ENCODE assay signal across 8 mouse cellular contexts in genomic region chr11:100849456-100850037, GRCm38 (mm10). TPM values are rescaled to one million over a fixed set of nuclear protein-coding genes. Genes with fewer than 3 reads are reported as not detected.
A peak's percentile ranks its signal among the peaks of the same experiment; 100 is the strongest.
DNase-seq lines count a peak whose midpoint lies in the region; ATAC-seq and TF ChIP-seq lines count a peak whose summit lies in the region.

No protein-coding gene starts in this region.

- H3K9ac ChIP-seq in intestine, embryonic 16.5 days (ENCODE audit: low read depth, low read length): peak overlapping the region; percentile 91
- H3K9ac ChIP-seq in neural tube, embryonic 12.5 days: peak overlapping the region; percentile 93

- no peak for DNase-seq in left cerebral cortex, adult 2 months (ENCODE audit: extremely low spot score in 1 of 2, low spot score in 2 of 2)
- DNase-seq in left cerebral cortex, adult 18-20 months (ENCODE audit: low spot score in 2 of 2): no peak
- no peak for DNase-seq in embryonic facial prominence, embryonic 10.5 days (ENCODE audit: low spot score)
- no peak for DNase-seq in left cerebral cortex, postnatal 10 days (ENCODE audit: extremely low spot score in 1 of 2, low spot score in 2 of 2)
- no peak for DNase-seq in right cerebral cortex, adult 18-20 months
- DNase-seq in frontal cortex, postnatal 14 days (ENCODE audit: low spot score in 2 of 2): no peak

- TF ChIP-seq CTCF in left cerebral cortex, adult 2 months (IDR thresholded peaks at IDR 0.05): no peak

- H3K4me1 ChIP-seq in embryonic facial prominence, embryonic 10.5 days: peaks cover 22% of the 10 kb centered on the region
- H3K4me1 ChIP-seq in intestine, embryonic 16.5 days (ENCODE audit: control insufficient read depth, insufficient read depth, low read length): peaks cover 19% of the 10 kb centered on the region
- H3K4me1 ChIP-seq in neural tube, embryonic 12.5 days: peaks cover 16% of the 10 kb centered on the region

- H3K36me3 ChIP-seq in embryonic facial prominence, embryonic 10.5 days (replicated peaks): no peaks in the 10 kb centered on the region
- H3K36me3 ChIP-seq in intestine, embryonic 16.5 days (ENCODE audit: control insufficient read depth, insufficient read depth, low read length): no peaks in the 10 kb centered on the region
- H3K36me3 ChIP-seq in neural tube, embryonic 12.5 days: no peaks in the 10 kb centered on the region

- peaks cover 51% of the 10 kb centered on the region for H3K27me3 ChIP-seq in embryonic facial prominence, embryonic 10.5 days (replicated peaks; ENCODE audit: low read depth, poor library complexity, severe bottlenecking)
- H3K27me3 ChIP-seq in intestine, embryonic 16.5 days (replicated peaks; ENCODE audit: control insufficient read depth, insufficient read depth, low read length): no peaks in the 10 kb centered on the region
- no peaks in the 10 kb centered on the region for H3K27me3 ChIP-seq in neural tube, embryonic 12.5 days (replicated peaks)

- intact Hi-C loops in left cerebral cortex, adult 2 months (cut with DNase I): no loop called here
- intact Hi-C loops in left cerebral cortex, postnatal 10 days (cut with DNase I): loop anchor here (5.0 kb wide), 1 partner anchor 72 kb away; no protein-coding TSS in a partner anchor

- H3K4me3 ChIP-seq in left cerebral cortex, adult 2 months: peak overlapping the region; percentile 77
- peak overlapping the region; percentile 97 for H3K4me3 ChIP-seq in embryonic facial prominence, embryonic 10.5 days
- peak overlapping the region; percentile 73 for H3K4me3 ChIP-seq in intestine, embryonic 16.5 days (ENCODE audit: low read length)
- H3K4me3 ChIP-seq in neural tube, embryonic 12.5 days: peak overlapping the region; percentile 92

- no peaks in the 10 kb centered on the region for H3K9me3 ChIP-seq in embryonic facial prominence, embryonic 10.5 days
- H3K9me3 ChIP-seq in intestine, embryonic 16.5 days (ENCODE audit: control insufficient read depth, low read length): no peaks in the 10 kb centered on the region
- no peaks in the 10 kb centered on the region for H3K9me3 ChIP-seq in neural tube, embryonic 12.5 days

- 4% methylated on average over 13 of the region's 13 CpGs for WGBS in embryonic facial prominence, embryonic 10.5 days
- 3% methylated on average over 13 of the region's 13 CpGs for WGBS in intestine, embryonic 16.5 days
- WGBS in neural tube, embryonic 12.5 days: 7% methylated on average over 13 of the region's 13 CpGs

- peak overlapping the region; percentile 87 for H3K4me2 ChIP-seq in intestine, embryonic 16.5 days (ENCODE audit: low read depth, low read length)
- H3K4me2 ChIP-seq in neural tube, embryonic 12.5 days (replicated peaks): peak overlapping the region; percentile 91

- ATAC-seq in intestine, embryonic 16.5 days: peak; percentile 0; the same call in 1 of the 2 replicates
- no peak for ATAC-seq in neural tube, embryonic 12.5 days (ENCODE audit: low FRiP score, low read depth)

- H3K27ac ChIP-seq in left cerebral cortex, adult 2 months: no peak overlapping the region
- peak overlapping the region; percentile 93 for H3K27ac ChIP-seq in embryonic facial prominence, embryonic 10.5 days (replicated peaks)
- peak overlapping the region; percentile 91 for H3K27ac ChIP-seq in intestine, embryonic 16.5 days (ENCODE audit: low read length)
- H3K27ac ChIP-seq in neural tube, embryonic 12.5 days: no peak overlapping the region

RNA-seq across cellular contexts. Expression of gene Stat5b, which starts 1.0 kb away (rescaled TPM):
- 10 to 100 TPM; 23.6 to 25.0 TPM for total RNA-seq in left cerebral cortex, adult 2 months (2021)
- 10 to 100 TPM; 26.8 to 28.0 TPM for total RNA-seq in left cerebral cortex, adult 18-20 months (2021)
- polyA plus RNA-seq in embryonic facial prominence, embryonic 10.5 days (2016; fragmentation: Nextera tagmentation; extraction: Ambion mirVana): 14.4 and 14.9 TPM in 2 replicates
- polyA plus RNA-seq in intestine, embryonic 16.5 days (2015; fragmentation: Nextera tagmentation; extraction: Ambion mirVana): 20.5 and 22.8 TPM in 2 replicates
- polyA plus RNA-seq in neural tube, embryonic 12.5 days (2016; fragmentation: Nextera tagmentation; extraction: Ambion mirVana): 18.2 and 19.6 TPM in 2 replicates
- total RNA-seq in left cerebral cortex, postnatal 10 days (2021): 10 to 100 TPM; 12.4 to 13.4 TPM

RNA-seq across cellular contexts. Expression of gene Stat5a, which starts 9.6 kb away (rescaled TPM):
- 1 to 10 TPM; 1.7 to 2.0 TPM for total RNA-seq in left cerebral cortex, adult 2 months (2021)
- total RNA-seq in left cerebral cortex, adult 18-20 months (2021): 1 to 10 TPM; 1.8 to 2.5 TPM
- polyA plus RNA-seq in embryonic facial prominence, embryonic 10.5 days (2016; fragmentation: Nextera tagmentation; extraction: Ambion mirVana): 1.7 and 1.9 TPM in 2 replicates
- 5.8 and 6.2 TPM in 2 replicates for polyA plus RNA-seq in intestine, embryonic 16.5 days (2015; fragmentation: Nextera tagmentation; extraction: Ambion mirVana)
- polyA plus RNA-seq in neural tube, embryonic 12.5 days (2016; fragmentation: Nextera tagmentation; extraction: Ambion mirVana): 1.7 and 1.9 TPM in 2 replicates
- total RNA-seq in left cerebral cortex, postnatal 10 days (2021): 1 to 10 TPM; 2.0 to 3.4 TPM

Comparison
In these comparisons a context has a peak if more than half of its experiments do, and no peak if none do; other contexts are left out.
1. H3K27ac ChIP-seq: peak in embryonic facial prominence, embryonic 10.5 days (single experiment) and intestine, embryonic 16.5 days (single experiment); none in left cerebral cortex, adult 2 months (single experiment) and neural tube, embryonic 12.5 days (single experiment).
2. Peak in every context shown above with its lines, with median percentiles within 50 percentile points of each other: H3K4me3 ChIP-seq.